Mouse (Mus musculus): ENCODE measurements at regions not wholly inside any gene's neighbourhood (a gene's known extent, or its start where the extent isn't known, plus 50 kb on each side); places are given as distances from the start of the nearest gene placed in this dataset.

- peak; percentile 61 for ATAC-seq (replicated peaks; ENCODE audit: low FRiP score, poor library complexity, severe bottlenecking)
These were observed 53.8 kb upstream of the Phc1 start for GRCm38 (mm10) chr6:122394160-122394559.

GRCm38 (mm10) chr6:122393231-122393881 lies 53.0 kb upstream of the Phc1 start:
- peak; percentile 68 for ATAC-seq (replicated peaks; ENCODE audit: low FRiP score, poor library complexity, severe bottlenecking)

- ATAC-seq (replicated peaks; ENCODE audit: low FRiP score, poor library complexity, severe bottlenecking) = peak; percentile 63
These were observed 51.6 kb upstream of the Phc1 start for GRCm38 (mm10) chr6:122391725-122392667.

- ATAC-seq (replicated peaks; ENCODE audit: low FRiP score, poor library complexity, severe bottlenecking) = no peak
These were observed 50.8 kb upstream of the Phc1 start for GRCm38 (mm10) chr6:122391126-122391525.

GRCm38 (mm10) chr6:122390720-122391119 lies 50.4 kb upstream of the Phc1 start:
- ATAC-seq (replicated peaks; ENCODE audit: low FRiP score, poor library complexity, severe bottlenecking) = peak; percentile 54

All from erythroblast, adult 5-6 weeks (primary cell).